Mouse (Mus musculus): ENCODE data around the gene Klf12. TPM values are rescaled to one million over a fixed set of nuclear protein-coding genes. Genes with fewer than 3 reads are reported as not detected.
"Not testable (repeated sequence)": the region's sequence is repeated elsewhere in the genome, so short reads cannot be mapped to it uniquely, and the experiment has no call there.

The Klf12 gene
- polyA plus RNA-seq, 1 experiment from 2014 or later, result 5.5 TPM

DNA sequence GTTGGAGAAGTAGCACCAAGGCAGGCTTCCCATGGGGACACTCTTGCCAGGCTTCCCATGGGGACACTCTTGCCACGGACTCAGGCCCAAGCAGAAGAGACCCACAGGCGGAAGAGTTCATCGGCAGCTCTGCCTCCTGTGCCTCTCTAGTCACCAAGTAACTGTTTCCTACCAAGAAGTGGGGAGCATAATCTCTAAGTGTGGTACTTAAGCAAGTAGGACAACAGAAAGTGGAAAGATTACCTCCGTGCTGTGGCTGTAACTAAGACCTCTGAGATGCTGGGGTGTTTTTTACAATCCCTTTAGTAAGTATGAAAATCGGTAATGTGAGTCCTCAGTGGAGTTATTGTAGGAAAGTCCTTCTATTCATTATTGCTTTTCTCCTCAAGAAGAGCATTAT is 410.8 kb downstream of the Klf12 start:
- Histone ChIP-seq H3K27me3 (replicated peaks) (no peaks in the 10 kb centered on the region), H3K27ac (replicated peaks) (no peak overlapping the region), H3K9ac (no peak overlapping the region), H3K9me3 (peaks cover 3% of the 10 kb centered on the region; the same call in 1 of the 2 replicates), H3K4me1 (peaks cover 7% of the 10 kb centered on the region; the same call in 1 of the 2 replicates), H3K4me3 (no peak overlapping the region), H3K4me2 (no peak overlapping the region), H3K36me3 (peaks cover 11% of the 10 kb centered on the region; the same call in 1 of the 2 replicates)
- ATAC-seq (ENCODE audit: extremely low read depth, insufficient number of reproducible peaks, low FRiP score, low TSS enrichment), result no peak
- 69% methylated on average over 5 of the region's 5 CpGs for WGBS

DNA sequence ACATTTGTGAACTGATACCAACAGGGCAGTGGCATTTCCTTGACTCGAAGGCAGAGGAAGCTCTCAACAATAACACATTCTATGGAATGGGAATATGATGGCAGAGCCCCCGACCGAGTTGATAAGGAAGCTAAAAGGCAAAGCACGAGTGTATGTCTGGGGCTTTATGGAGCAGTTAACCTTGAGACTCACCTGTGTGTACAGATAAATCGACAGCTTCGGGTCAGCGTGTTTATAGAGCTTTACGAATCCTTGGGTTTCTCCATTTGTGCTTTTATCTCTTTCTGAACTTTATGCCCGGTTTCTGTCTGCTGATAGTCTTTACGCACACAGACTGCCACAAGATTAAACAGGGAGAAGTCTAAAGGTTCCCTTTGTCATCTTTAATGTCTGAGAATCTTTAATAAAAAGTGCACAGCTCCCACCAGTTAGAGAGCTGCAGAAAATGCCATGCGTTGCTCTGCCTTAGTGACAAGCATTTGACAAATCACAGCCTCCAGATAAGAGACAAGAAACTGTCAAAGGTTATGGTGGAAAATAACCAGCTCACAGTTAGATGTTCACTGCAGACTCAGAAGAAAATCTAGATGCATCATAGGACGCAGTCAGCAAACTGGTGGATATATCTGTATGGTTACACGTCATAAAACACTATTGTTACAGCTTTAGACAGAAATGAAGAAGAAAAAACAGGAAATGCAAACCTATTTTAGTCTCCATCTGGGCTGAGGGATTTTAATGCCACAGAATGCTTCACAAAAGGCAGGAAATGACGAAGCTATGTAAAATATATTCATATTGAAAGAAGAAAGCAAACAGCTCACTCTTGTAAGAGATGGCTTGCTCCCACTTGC is 428.1 kb downstream of the Klf12 start:
- WGBS, result 19% methylated on average over 14 of the region's 14 CpGs
- Histone ChIP-seq H3K4me1 (peaks cover 24% of the 10 kb centered on the region), H3K4me2 (peak overlapping the region; percentile 53), H3K9me3 (no peaks in the 10 kb centered on the region), H3K27ac (replicated peaks) (peak overlapping the region; percentile 24; the same call in 1 of the 2 replicates), H3K27me3 (replicated peaks) (no peaks in the 10 kb centered on the region), H3K36me3 (no peaks in the 10 kb centered on the region), H3K9ac (peak overlapping the region; percentile 24; the same call in 1 of the 2 replicates), H3K4me3 (no peak overlapping the region)
- no peak for ATAC-seq (ENCODE audit: extremely low read depth, insufficient number of reproducible peaks, low FRiP score, low TSS enrichment)

- not testable (repeated sequence) for H3K27ac ChIP-seq (replicated peaks); H3K36me3 ChIP-seq; H3K9me3 ChIP-seq; H3K4me2 ChIP-seq; H3K4me3 ChIP-seq; ATAC-seq (ENCODE audit: extremely low read depth, insufficient number of reproducible peaks, low FRiP score, low TSS enrichment); H3K27me3 ChIP-seq (replicated peaks); H3K9ac ChIP-seq
- peaks cover 24% of the 10 kb centered on the region for H3K4me1 ChIP-seq
Observed at GRCm38 (mm10) chr14:99854467-99854807, 430.0 kb downstream of the Klf12 start.

DNA sequence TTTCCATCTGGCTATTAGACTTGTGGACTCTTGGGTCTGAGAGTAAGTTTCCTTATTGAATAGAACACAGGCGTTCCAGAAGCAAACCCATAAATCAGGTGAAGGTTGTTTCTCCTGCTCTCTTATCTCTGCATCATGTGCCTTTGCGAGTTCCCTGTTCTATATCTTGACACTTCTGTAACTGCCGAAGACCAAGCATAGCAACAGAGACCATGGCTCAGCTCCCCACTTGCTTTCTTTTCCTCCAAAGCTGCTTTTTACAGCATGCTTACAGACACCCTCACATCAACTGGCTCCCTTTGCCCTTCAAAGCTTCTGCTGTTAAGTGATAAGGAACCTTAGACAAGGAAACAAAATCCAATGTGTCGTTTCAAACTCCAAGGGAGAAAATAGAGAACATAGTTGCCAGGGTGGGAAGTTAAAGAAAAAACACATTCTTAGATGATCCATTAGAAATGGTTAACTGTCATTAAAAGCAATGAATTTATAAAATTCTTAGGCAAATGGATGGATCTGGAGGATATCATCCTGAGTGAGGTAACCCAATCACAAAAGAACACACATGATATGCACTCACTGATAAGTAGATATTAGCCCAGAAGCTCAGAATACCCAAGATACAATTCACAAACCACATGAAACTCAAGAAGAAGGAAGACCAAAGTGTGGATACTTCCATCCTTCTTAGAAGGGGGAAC is 430.6 kb downstream of the Klf12 start:
- not testable (repeated sequence) for H3K4me3 ChIP-seq; H3K27ac ChIP-seq (replicated peaks); H3K27me3 ChIP-seq (replicated peaks); H3K36me3 ChIP-seq; H3K9ac ChIP-seq; H3K9me3 ChIP-seq; ATAC-seq (ENCODE audit: extremely low read depth, insufficient number of reproducible peaks, low FRiP score, low TSS enrichment); H3K4me2 ChIP-seq
- WGBS, result 22% methylated on average over 4 of the region's 4 CpGs
- peaks cover 24% of the 10 kb centered on the region for H3K4me1 ChIP-seq

DNA sequence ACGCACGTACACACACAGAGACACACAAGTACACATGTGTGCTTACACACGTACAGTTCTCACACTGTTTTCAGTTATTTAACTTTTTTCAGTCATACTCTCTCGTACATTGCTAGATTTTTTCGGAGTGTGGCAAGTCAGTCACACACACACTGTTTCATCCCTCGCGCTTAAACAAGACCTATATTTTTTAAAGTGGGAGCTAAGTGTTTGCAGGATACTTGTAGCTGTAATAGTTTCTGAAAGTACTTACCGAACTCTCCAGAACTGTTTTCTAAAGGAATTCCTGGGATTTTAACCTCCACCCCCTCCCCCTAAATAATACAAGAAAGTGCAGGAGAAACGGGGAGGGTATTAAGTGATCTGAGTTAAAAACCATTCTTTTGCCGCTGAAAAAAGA is 434.1 kb downstream of the Klf12 start:
- 82% methylated on average over 10 of the region's 10 CpGs for WGBS
- Histone ChIP-seq H3K4me2 (no peak overlapping the region), H3K36me3 (no peaks in the 10 kb centered on the region), H3K27me3 (replicated peaks) (no peaks in the 10 kb centered on the region), H3K9ac (no peak overlapping the region), H3K4me1 (peaks cover 12% of the 10 kb centered on the region), H3K9me3 (no peaks in the 10 kb centered on the region), H3K4me3 (no peak overlapping the region), H3K27ac (replicated peaks) (no peak overlapping the region)
- no peak for ATAC-seq (ENCODE audit: extremely low read depth, insufficient number of reproducible peaks, low FRiP score, low TSS enrichment)

DNA sequence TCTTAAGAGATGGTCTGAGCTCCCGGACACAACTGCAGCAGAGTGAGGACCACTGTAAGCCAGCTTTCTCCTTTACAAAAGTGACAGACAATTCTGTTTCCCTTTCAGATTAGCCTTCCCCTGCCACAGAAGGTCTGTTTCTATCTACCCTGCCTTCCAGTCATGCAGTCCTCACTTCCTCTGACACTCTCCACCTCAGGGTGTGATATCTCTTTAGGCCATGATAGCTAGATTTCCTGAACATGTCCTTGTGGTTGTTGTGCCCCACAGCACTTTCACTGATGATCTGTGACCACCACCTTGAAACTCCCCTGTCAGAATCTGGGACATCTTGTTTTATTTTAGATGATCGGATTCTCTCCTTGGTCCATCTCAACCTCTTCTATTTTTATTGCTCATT is 437.0 kb downstream of the Klf12 start:
- Histone ChIP-seq H3K4me1 (peaks cover 4% of the 10 kb centered on the region; the same call in 1 of the 2 replicates), H3K9ac (no peak overlapping the region), H3K27ac (replicated peaks) (no peak overlapping the region), H3K4me2 (no peak overlapping the region), H3K4me3 (no peak overlapping the region), H3K27me3 (replicated peaks) (no peaks in the 10 kb centered on the region), H3K36me3 (no peaks in the 10 kb centered on the region), H3K9me3 (no peaks in the 10 kb centered on the region)
- 50% methylated on average over 2 of the region's 2 CpGs for WGBS
- ATAC-seq (ENCODE audit: extremely low read depth, insufficient number of reproducible peaks, low FRiP score, low TSS enrichment), result no peak

- Histone ChIP-seq H3K9ac (no peak overlapping the region), H3K27me3 (replicated peaks) (no peaks in the 10 kb centered on the region), H3K4me1 (no peaks in the 10 kb centered on the region), H3K4me2 (no peak overlapping the region), H3K9me3 (no peaks in the 10 kb centered on the region), H3K36me3 (no peaks in the 10 kb centered on the region), H3K4me3 (no peak overlapping the region), H3K27ac (replicated peaks) (no peak overlapping the region)
- ATAC-seq (ENCODE audit: extremely low read depth, insufficient number of reproducible peaks, low FRiP score, low TSS enrichment), result no peak
- WGBS, result 18% methylated on average over 1 of the region's 1 CpGs
Observed at GRCm38 (mm10) chr14:99826713-99827112, 457.8 kb downstream of the Klf12 start.

All from heart, embryonic 13.5 days (tissue).